Mouse (Mus musculus) stomach, postnatal 0 days (tissue): ENCODE measurements around the gene Gm30191.

ENCODE experiments used
- CTCF ChIP-seq: IDR thresholded peaks from 2 replicates; pipeline ENCODE4 v1.5.1; 2016; ENCODE audit warnings: antibody characterized with exemption, low read depth, mild to moderate bottlenecking, moderate library complexity
- EP300 ChIP-seq: optimal IDR thresholded peaks from 2 replicates; pipeline ENCODE3; 2016; ENCODE audit warnings: antibody characterized with exemption

DNA sequence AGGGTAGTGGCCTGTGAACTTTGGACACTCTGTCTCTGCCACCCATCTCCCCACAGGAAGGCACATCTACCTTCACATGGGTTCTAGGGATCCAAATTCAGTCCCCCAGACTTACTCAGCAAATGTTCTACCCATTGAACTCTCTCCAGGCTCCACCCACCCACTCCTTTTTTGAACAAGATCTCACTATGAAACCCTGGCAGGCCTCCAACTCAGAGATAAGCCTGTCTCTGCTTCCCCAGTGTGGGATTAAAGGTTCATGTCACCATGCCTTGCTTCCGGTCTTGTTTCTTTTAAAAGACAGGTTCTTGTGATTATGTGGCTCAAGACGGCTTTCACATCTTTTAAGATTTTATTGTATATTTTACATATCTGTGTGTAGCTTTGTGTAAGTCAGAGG is 38.2 kb downstream of the Gm30191 start:
- TF ChIP-seq EP300 (no peak), CTCF (no peak)
